Mouse (Mus musculus): ENCODE results near the gene Cct7.

Cct7 gene

DNA sequence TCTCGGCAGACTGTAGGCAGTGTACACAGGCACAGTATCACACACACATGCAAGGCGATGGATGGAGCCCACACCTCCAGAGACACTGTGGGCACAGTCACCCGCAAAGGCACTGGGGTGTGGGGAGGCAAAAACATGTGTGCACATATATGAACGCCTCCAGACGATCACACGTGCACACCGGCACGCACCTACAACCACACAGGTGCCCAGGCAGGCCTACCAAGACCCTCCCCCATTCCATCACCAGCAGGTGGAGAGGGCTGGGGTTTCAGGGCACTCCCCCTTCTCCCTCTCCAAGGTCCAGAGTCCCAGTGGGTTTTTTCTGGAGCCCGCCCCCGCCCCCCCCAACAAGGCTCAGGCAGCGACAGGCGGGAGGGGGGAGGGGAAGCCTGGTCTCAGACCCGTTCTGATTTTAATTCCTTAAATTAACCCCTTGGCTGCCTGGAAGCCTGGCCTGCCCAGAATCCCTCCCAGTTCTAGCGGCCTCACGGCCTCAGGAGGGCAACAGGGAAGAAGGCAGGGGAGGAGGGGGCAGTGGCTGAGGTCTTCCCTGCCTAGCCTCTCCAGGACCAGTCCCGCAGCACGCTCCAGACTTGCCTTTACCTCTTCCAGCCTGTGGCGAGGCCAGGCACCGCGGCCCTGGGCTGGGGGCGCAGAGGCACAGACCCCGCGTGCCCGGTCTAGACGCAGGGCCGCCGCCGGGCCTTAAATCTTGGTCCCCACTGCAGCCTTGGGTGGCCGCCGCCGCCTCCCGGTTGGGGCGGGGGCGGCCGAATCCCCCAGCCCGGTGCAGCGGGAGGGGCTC is 51.0 kb downstream of the Cct7 start:
- no peak for DNase-seq (ENCODE audit: low spot score)

DNA sequence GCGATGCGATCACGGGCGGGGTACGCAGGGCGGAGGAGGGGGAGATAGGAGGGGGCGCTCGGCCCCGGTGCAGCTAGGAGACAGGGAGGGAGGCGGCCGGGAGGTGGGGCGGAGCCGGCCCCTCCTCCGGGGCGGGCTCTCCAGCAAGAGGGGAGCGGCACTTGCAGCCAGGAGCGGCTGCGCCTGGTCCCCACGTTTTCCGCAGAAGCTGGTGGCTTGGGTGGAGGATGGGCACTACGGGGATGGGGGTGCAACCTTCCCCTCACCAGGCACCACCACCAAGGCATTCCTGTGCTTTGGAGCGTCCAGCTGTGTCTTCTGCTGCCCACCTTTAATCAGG is 51.6 kb downstream of the Cct7 start, which contains the start of gene Fbxo41:
Fbxo41 (minus strand) TSS at position 84 of the 340 bp plus-strand sequence.
- DNase-seq (ENCODE audit: low spot score): no peak

DNA sequence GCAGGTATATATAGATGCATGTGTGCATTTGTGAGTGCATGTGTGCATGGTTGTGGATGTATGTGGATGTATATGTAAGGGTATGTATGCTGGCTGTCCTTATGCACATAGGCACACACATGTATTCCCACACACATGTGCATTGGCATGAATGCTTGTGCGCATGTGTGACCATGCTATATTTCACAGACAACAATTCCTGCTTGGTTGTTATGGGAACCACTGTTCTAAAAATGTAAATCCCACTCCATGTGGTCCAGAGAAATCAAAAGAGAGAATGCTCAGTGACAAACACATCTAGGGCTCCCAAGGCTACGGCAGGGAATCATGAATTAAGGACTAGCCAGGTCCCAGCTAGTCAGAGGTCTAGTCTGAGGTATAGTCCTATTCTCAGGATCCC is 53.6 kb downstream of the Cct7 start:
- no peak for DNase-seq (ENCODE audit: low spot score)

DNA sequence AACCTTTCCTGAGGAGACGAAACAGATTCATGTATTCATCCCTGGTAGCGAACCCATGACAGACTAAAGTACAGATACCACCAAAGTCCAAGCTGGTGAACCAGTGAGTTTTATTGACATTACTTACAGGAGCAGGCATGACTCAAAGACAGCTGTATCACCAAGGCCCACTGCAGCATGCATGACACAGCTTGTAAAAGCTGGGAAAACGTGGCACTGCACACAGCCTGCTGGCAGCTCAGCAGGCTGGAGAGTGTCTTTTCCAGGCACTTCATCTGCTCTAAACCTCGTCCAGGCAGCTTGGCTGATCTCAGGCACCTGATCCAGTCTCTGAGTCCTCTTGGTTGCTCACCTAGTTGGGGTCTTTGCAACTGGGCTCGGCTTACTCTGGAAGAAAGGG is 57.3 kb downstream of the Cct7 start:
- no peak for DNase-seq (ENCODE audit: low spot score)

DNA sequence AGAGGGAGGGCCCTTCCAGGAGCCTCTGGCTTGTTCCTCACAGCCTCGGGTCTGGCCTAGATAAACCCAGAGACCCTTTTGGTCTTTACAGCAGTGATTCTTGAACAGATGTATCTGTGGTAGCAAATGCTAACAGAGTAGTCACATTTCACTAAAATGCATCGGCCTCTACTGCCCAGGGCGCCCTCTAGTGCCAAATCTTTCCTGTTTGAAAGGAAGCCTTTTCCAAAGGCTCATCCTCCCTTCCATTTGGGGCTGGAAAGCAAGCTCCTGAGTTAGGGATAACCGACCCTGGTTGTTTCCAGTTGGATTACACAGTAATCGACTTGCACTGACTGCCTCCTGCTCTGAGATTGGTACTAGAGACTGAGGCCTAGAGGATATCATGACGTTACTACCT is 59.2 kb downstream of the Cct7 start:
- DNase-seq (ENCODE audit: low spot score): no peak

DNA sequence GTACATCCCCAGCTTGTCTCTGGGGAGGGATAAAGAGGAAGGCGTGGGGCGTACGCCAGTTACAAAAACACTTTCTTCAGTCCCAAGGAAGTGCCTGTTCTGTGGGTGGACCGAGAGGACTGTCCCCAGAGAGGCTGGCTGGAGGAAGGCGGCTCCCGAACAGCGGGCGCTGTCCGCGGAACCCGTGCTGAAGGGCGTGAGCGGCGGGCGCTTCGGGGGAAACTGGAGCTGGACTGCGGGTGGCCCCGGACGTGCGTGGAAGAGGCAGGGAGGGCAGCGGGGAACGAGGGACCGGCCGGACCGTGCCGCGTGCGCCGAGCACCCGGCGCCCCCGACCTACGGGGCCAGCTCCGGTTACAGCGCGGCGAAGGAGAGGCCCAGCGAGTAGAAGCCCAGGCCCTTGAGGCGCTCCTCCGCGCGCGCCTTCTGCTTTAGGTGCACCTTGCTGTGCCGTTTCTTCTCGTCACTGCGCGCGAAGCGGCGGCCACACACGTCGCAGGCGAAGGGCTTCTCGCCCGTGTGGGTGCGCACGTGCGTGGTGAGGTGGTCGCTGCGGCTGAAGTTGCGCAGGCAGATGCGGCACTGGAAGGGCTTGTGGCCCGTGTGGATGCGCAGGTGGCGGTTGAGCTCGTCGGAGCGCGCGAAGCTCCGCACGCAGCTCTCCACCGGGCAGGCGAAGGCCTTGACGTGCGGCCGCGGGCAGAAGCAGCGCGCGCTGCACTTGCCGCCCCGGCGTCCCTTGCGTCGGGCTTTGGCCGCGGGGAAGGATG is 60.2 kb downstream of the Cct7 start:
- no peak for DNase-seq (ENCODE audit: low spot score)

DNA sequence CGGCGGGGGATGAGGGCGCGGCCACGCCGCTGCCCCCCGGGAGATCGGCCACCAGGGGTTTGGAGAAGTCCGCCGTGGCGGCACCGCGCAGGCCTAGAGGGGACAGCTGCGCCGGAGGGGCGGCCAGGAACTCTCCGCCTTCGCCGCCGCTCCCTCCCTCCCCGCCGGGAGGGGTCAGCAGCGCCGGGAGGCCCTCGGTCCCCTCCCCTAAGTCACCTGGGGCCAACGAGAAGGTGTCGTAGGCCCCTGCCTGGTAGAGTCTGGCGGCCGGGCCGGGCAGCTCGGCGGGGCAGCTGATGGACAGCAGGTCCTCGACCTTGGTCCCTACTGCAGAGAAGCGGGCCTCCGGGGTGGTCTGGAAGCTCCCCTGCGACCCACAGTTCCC is 60.7 kb downstream of the Cct7 start:
- DNase-seq (ENCODE audit: low spot score): no peak

DNA sequence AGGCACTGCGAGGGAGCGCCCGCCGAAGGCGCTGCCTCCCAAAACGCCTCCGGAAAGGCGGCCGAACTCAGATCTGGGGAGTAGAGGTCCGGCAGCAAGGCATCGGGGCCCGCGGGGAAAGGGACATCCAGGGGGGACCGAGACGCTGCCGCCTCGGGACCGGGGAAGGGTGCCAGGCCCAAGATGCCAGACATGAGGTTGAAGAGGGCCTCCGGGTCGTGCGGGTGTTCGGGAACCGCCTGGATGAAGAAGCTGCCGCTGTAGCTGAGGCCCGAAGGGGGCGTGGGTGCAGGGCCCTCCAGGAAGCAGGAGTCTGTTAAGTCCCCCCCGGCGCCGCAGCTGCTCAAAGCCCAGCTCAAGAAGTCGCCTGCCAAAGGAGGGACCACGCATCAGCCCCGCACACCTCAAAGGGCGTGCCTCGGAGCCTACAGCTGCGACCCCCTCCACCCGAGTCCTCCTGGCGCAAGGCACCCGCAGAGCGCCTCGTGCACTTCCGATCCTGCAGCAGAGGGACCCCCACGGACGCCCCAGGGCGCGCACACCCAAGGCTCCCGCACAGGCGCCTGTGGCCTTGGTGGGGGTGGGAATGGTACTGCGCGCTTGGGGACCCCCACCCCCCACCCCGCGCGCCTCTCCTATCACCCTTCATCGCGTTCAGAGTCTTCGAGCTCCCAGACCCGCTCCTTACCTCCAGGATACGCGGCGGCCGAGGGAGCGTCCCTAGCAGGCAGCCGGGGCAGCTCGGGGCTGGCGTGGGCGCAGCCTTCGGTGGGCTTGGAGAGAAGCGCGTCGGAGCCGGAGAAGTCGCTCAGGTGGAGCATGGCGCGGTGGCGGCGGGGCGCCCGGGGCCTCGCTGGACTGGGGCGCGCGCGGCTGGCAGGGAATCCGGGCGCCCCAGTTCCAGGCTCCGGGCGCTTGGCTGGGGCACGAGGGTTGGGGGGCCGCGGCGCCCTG is 61.5 kb downstream of the Cct7 start:
- no peak for DNase-seq (ENCODE audit: low spot score)

DNA sequence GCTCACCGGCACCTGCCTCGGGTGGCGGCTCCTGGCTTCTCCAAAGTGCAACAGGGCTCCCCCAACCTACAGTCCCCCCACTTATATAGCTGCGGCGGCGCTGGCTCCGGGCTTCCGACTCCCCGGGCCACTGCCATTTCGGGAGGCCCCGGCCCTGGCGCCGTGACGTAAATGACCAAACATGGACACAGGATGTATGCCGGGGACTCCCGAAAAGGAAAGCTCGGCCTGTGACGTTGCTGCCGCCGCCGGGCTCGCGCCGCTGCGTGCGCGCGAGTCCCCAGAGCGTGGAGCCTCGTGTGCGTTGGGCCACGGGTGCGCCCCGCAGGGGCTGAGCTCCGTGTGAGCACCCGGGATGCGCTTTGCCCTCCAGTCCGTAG is 62.2 kb downstream of the Cct7 start, which contains the start of gene Egr4:
Egr4 (minus strand) TSS at position 59 of the 380 bp plus-strand sequence.
- peak; percentile 39 for DNase-seq (ENCODE audit: low spot score)

DNA sequence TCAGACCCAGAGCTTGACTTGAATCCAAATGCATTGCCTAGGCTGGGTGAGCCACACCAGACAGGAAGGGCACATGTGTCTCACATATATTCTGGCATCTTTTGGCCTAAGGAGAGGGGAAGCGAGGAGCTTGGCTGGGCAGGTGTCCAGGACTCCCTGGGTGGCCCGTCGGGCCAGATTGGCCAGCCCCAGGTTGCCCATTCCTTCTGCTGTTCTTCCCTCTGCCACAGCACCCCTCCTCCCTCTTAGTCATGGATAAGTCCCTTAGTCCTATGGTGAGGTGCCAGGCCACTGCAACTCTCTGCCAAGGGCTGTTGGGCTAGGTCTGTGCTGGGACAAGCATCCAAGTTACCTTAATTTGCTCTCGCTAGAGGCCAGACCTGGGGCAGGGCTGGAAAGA is 64.6 kb downstream of the Cct7 start:
- no peak for DNase-seq (ENCODE audit: low spot score)
